In the genomic region with DNA sequence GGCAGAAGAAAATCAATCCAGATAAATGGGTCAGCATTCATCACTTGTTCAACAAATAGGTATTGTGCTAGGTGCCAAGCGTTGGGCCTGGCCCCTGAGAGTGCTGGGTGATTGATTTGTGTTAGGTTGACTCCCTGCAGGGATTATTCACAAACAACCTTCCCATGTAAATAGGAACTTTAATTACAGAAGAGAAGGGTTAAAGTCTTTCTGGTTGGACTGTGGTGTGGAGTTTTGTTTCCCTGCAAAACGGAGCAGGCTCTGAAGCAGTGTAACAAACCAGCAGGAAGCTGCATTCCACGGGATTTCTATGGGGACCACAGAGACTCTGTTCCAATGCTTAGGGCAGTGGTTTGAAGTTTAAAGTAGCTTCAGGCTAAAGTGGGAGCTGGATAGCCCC, we compare ENCODE assay signal across 7 mouse cellular contexts.
DNase-seq lines count a peak whose midpoint lies in the region; ATAC-seq and TF ChIP-seq lines count a peak whose summit lies in the region.

No protein-coding gene starts in this region.

- no peak overlapping the region for H3K9ac ChIP-seq in hindbrain, embryonic 14.5 days
- no peak overlapping the region for H3K9ac ChIP-seq in limb, embryonic 14.5 days (ENCODE audit: low read depth, low read length, severe bottlenecking)

- H3K27me3 ChIP-seq in hindbrain, embryonic 14.5 days (ENCODE audit: control insufficient read depth, insufficient read depth, low read length), result no peaks in the 10 kb centered on the region
- no peaks in the 10 kb centered on the region for H3K27me3 ChIP-seq in limb, embryonic 14.5 days (ENCODE audit: control insufficient read depth, insufficient read depth, low read length)

- H3K9me3 ChIP-seq in hindbrain, embryonic 14.5 days (ENCODE audit: control insufficient read depth, low read length), result no peaks in the 10 kb centered on the region
- H3K9me3 ChIP-seq in limb, embryonic 14.5 days (ENCODE audit: control insufficient read depth, low read length), result no peaks in the 10 kb centered on the region

- peak; percentile 9 for DNase-seq in NIH3T3 (ENCODE audit: low read depth)
- DNase-seq in embryo, embryonic 10.5 days (ENCODE audit: low spot score), result peak; percentile 67
- peak; percentile 38 for DNase-seq in hindbrain, embryonic 14.5 days (ENCODE audit: low spot score)
- peak; percentile 36 for DNase-seq in limb, embryonic 14.5 days (ENCODE audit: low spot score)
- no peak for DNase-seq in frontal cortex, postnatal 14 days (ENCODE audit: low spot score in 2 of 2)
- DNase-seq in urinary bladder, postnatal 4 days (ENCODE audit: low spot score in 2 of 2), result no peak
- DNase-seq in testis, postnatal 10 days (ENCODE audit: low spot score), result no peak

- WGBS in hindbrain, embryonic 14.5 days, result 8% methylated on average over 3 of the region's 3 CpGs
- 10% methylated on average over 3 of the region's 3 CpGs for WGBS in limb, embryonic 14.5 days

- peak overlapping the region; percentile 43; the same call in 1 of the 2 replicates for H3K27ac ChIP-seq in hindbrain, embryonic 14.5 days
- H3K27ac ChIP-seq in limb, embryonic 14.5 days (replicated peaks; ENCODE audit: low read depth, low read length), result peak overlapping the region; percentile 3

- TF ChIP-seq POLR2A in limb, embryonic 14.5 days (IDR thresholded peaks at IDR 0.05; ENCODE audit: borderline replicate concordance, extremely low read depth, insufficient read depth, insufficient read length), result no peak

- no peaks in the 10 kb centered on the region for H3K36me3 ChIP-seq in hindbrain, embryonic 14.5 days (replicated peaks; ENCODE audit: control insufficient read depth, insufficient read depth)
- no peaks in the 10 kb centered on the region for H3K36me3 ChIP-seq in limb, embryonic 14.5 days (ENCODE audit: control insufficient read depth, insufficient read depth, low read length)

- ATAC-seq in hindbrain, embryonic 14.5 days (ENCODE audit: low FRiP score), result peak; percentile 66; the same call in 1 of the 2 replicates
- no peak for ATAC-seq in limb, embryonic 14.5 days (ENCODE audit: low FRiP score, low read depth)

- H3K4me1 ChIP-seq in hindbrain, embryonic 14.5 days (replicated peaks; ENCODE audit: control insufficient read depth, insufficient read depth, low read length), result peaks cover 27% of the 10 kb centered on the region; the same call in 1 of the 2 replicates
- peaks cover 13% of the 10 kb centered on the region; the same call in 1 of the 2 replicates for H3K4me1 ChIP-seq in limb, embryonic 14.5 days (ENCODE audit: control insufficient read depth, insufficient read depth, low read length)

- no peak overlapping the region for H3K4me2 ChIP-seq in hindbrain, embryonic 14.5 days (replicated peaks)
- H3K4me2 ChIP-seq in limb, embryonic 14.5 days (replicated peaks; ENCODE audit: low read depth, low read length, severe bottlenecking), result no peak overlapping the region

- H3K4me3 ChIP-seq in hindbrain, embryonic 14.5 days (replicated peaks; ENCODE audit: low read length), result no peak overlapping the region
- no peak overlapping the region for H3K4me3 ChIP-seq in limb, embryonic 14.5 days (replicated peaks; ENCODE audit: low read length)

Comparison
In these comparisons a context has a peak if more than half of its experiments do, and no peak if none do; other contexts are left out.
1. DNase-seq: peak in NIH3T3 (single experiment), embryo, embryonic 10.5 days (single experiment), hindbrain, embryonic 14.5 days (single experiment) and limb, embryonic 14.5 days (single experiment); none in frontal cortex, postnatal 14 days (0 of 2), urinary bladder, postnatal 4 days (0 of 2) and testis, postnatal 10 days (single experiment).